Mouse (Mus musculus): ENCODE results near the gene Cyp39a1. TPM values are rescaled to one million over a fixed set of nuclear protein-coding genes. Genes with fewer than 3 reads are reported as not detected.

Cyp39a1 gene
- polyA plus RNA-seq, 1 experiment from 2014 or later = 14.7 TPM

Other genes with a start within 250 kb of the Cyp39a1 start
- 0.07 and 0.12 TPM in 2 replicates for gene Mep1a, start 164.6 kb upstream of the Cyp39a1 start, polyA plus RNA-seq (2015; fragmentation: Nextera tagmentation; extraction: Ambion mirVana)
- 0.76 and 1.1 TPM in 2 replicates for gene Ankrd66, start 123.8 kb upstream of the Cyp39a1 start, polyA plus RNA-seq (2015; fragmentation: Nextera tagmentation; extraction: Ambion mirVana)
- 116 and 122 TPM in 2 replicates for gene Pla2g7, start 99.3 kb upstream of the Cyp39a1 start, polyA plus RNA-seq (2015; fragmentation: Nextera tagmentation; extraction: Ambion mirVana)
- gene Tdrd6, start 37.1 kb upstream of the Cyp39a1 start, polyA plus RNA-seq (2015; fragmentation: Nextera tagmentation; extraction: Ambion mirVana) = 0.61 and 0.66 TPM in 2 replicates
- gene Slc25a27, start 211 bp upstream of the Cyp39a1 start, polyA plus RNA-seq (2015; fragmentation: Nextera tagmentation; extraction: Ambion mirVana) = 105 and 107 TPM in 2 replicates
- gene Rcan2, start 133.9 kb downstream of the Cyp39a1 start, polyA plus RNA-seq (2015; fragmentation: Nextera tagmentation; extraction: Ambion mirVana) = 123 and 132 TPM in 2 replicates